8 mouse cellular contexts compared by ENCODE assay signal in genomic region chr2:172934420-172934788, GRCm38 (mm10). TPM values are rescaled to one million over a fixed set of nuclear protein-coding genes. Genes with fewer than 3 reads are reported as not detected.
A peak's percentile ranks its signal among the peaks of the same experiment; 100 is the strongest.
DNase-seq lines count a peak whose midpoint lies in the region; ATAC-seq and TF ChIP-seq lines count a peak whose summit lies in the region.

No protein-coding gene starts in this region.

- no peak for DNase-seq in heart, adult 2 months
- DNase-seq in neural tube, embryonic 11.5 days (ENCODE audit: low spot score) = peak; percentile 36
- no peak for DNase-seq in neural tube, embryonic 10.5 days (ENCODE audit: extremely low spot score, low spot score)
- DNase-seq in stomach, postnatal 0 days (ENCODE audit: low spot score) = no peak
- no peak for DNase-seq in cerebellum, postnatal 14 days
- DNase-seq in left cerebral cortex, adult 11 months (ENCODE audit: low spot score) = no peak

- no peak for ATAC-seq in heart, embryonic 11.5 days (replicated peaks; ENCODE audit: insufficient number of reproducible peaks, low FRiP score, low TSS enrichment)
- no peak for ATAC-seq in neural tube, embryonic 11.5 days (ENCODE audit: insufficient read depth, low FRiP score, low TSS enrichment)
- no peak for ATAC-seq in limb, embryonic 15.5 days (ENCODE audit: insufficient number of reproducible peaks, low FRiP score, low TSS enrichment, low read depth)
- no peak for ATAC-seq in stomach, postnatal 0 days (ENCODE audit: low FRiP score, low TSS enrichment)

- H3K9me3 ChIP-seq in heart, embryonic 11.5 days (replicated peaks; ENCODE audit: control insufficient read depth, low read length) = no peaks in the 10 kb centered on the region
- H3K9me3 ChIP-seq in neural tube, embryonic 11.5 days (ENCODE audit: control insufficient read depth, low read length) = no peaks in the 10 kb centered on the region
- no peaks in the 10 kb centered on the region for H3K9me3 ChIP-seq in limb, embryonic 15.5 days
- no peaks in the 10 kb centered on the region for H3K9me3 ChIP-seq in stomach, postnatal 0 days (ENCODE audit: control insufficient read depth, low read length)

- TF ChIP-seq CTCF in heart, adult 2 months (IDR thresholded peaks at IDR 0.05) = no peak
- no peak for TF ChIP-seq CTCF in stomach, postnatal 0 days (IDR thresholded peaks at IDR 0.05; ENCODE audit: low read depth)

- intact Hi-C loops in heart, adult 2 months (cut with DNase I) = no loop called here

- H3K4me2 ChIP-seq in heart, embryonic 11.5 days = peak overlapping the region; percentile 90
- H3K4me2 ChIP-seq in neural tube, embryonic 11.5 days (ENCODE audit: low read depth) = peak overlapping the region; percentile 41
- H3K4me2 ChIP-seq in limb, embryonic 15.5 days = peak overlapping the region; percentile 44
- H3K4me2 ChIP-seq in stomach, postnatal 0 days (replicated peaks; ENCODE audit: low read depth) = peak overlapping the region; percentile 41

- no peaks in the 10 kb centered on the region for H3K79me2 ChIP-seq in heart, adult 2 months (replicated peaks; ENCODE audit: control insufficient read depth, insufficient read depth, low read length)

- 8% methylated on average over 8 of the region's 8 CpGs for WGBS in heart, embryonic 11.5 days (ENCODE audit: insufficient replicate concordance)
- 23% methylated on average over 8 of the region's 8 CpGs for WGBS in heart, adult 2 months
- 4% methylated on average over 8 of the region's 8 CpGs for WGBS in neural tube, embryonic 11.5 days
- WGBS in limb, embryonic 15.5 days = 5% methylated on average over 8 of the region's 8 CpGs
- 15% methylated on average over 8 of the region's 8 CpGs for whole genome bisulfite sequencing in stomach, postnatal 0 days

- H3K27ac ChIP-seq in heart, embryonic 11.5 days (ENCODE audit: low read depth, low read length) = peak overlapping the region; percentile 90
- H3K27ac ChIP-seq in heart, adult 2 months = no peak overlapping the region
- H3K27ac ChIP-seq in neural tube, embryonic 11.5 days (ENCODE audit: low read depth, low read length) = peak overlapping the region; percentile 64
- peak overlapping the region; percentile 80 for H3K27ac ChIP-seq in limb, embryonic 15.5 days
- peak overlapping the region; percentile 40; the same call in 1 of the 2 replicates for H3K27ac ChIP-seq in stomach, postnatal 0 days (replicated peaks)

- no peak for TF ChIP-seq EP300 in heart, adult 2 months (IDR thresholded peaks at IDR 0.05; ENCODE audit: insufficient read depth, low read depth, low read length)
- TF ChIP-seq EP300 in stomach, postnatal 0 days (optimal IDR thresholded peaks at IDR 0.05) = no peak

- H3K27me3 ChIP-seq in heart, embryonic 11.5 days (ENCODE audit: control insufficient read depth, insufficient read depth, low read length) = peaks cover 34% of the 10 kb centered on the region
- peaks cover 5% of the 10 kb centered on the region for H3K27me3 ChIP-seq in heart, adult 2 months (ENCODE audit: control insufficient read depth, insufficient read depth, low read length)
- peaks cover 32% of the 10 kb centered on the region for H3K27me3 ChIP-seq in neural tube, embryonic 11.5 days (ENCODE audit: control insufficient read depth, insufficient read depth, low read length)
- peaks cover 11% of the 10 kb centered on the region for H3K27me3 ChIP-seq in limb, embryonic 15.5 days
- no peaks in the 10 kb centered on the region for H3K27me3 ChIP-seq in stomach, postnatal 0 days (ENCODE audit: control insufficient read depth, insufficient read depth, low read length)

- no peaks in the 10 kb centered on the region for H3K36me3 ChIP-seq in heart, embryonic 11.5 days (ENCODE audit: control insufficient read depth, insufficient read depth, low read length)
- H3K36me3 ChIP-seq in heart, adult 2 months (ENCODE audit: control insufficient read depth, insufficient read depth, low read length) = no peaks in the 10 kb centered on the region
- no peaks in the 10 kb centered on the region for H3K36me3 ChIP-seq in neural tube, embryonic 11.5 days (ENCODE audit: control insufficient read depth, insufficient read depth, low read length)
- H3K36me3 ChIP-seq in limb, embryonic 15.5 days = no peaks in the 10 kb centered on the region
- no peaks in the 10 kb centered on the region for H3K36me3 ChIP-seq in stomach, postnatal 0 days (ENCODE audit: control insufficient read depth, insufficient read depth, low read length)

- H3K4me3 ChIP-seq in heart, embryonic 11.5 days (ENCODE audit: low read depth, low read length) = peak overlapping the region; percentile 39
- no peak overlapping the region for H3K4me3 ChIP-seq in heart, adult 2 months
- H3K4me3 ChIP-seq in neural tube, embryonic 11.5 days (ENCODE audit: low read depth, low read length) = peak overlapping the region; percentile 8
- H3K4me3 ChIP-seq in limb, embryonic 15.5 days = peak overlapping the region; percentile 16
- no peak overlapping the region for H3K4me3 ChIP-seq in stomach, postnatal 0 days (ENCODE audit: low read depth, low read length)

- peak overlapping the region; percentile 76 for H3K9ac ChIP-seq in heart, embryonic 11.5 days (ENCODE audit: low read depth, low read length)
- no peak overlapping the region for H3K9ac ChIP-seq in heart, adult 2 months (ENCODE audit: low read depth, low read length)
- peak overlapping the region; percentile 42; the same call in 1 of the 2 replicates for H3K9ac ChIP-seq in neural tube, embryonic 11.5 days (ENCODE audit: low read length)
- no peak overlapping the region for H3K9ac ChIP-seq in limb, embryonic 15.5 days
- H3K9ac ChIP-seq in stomach, postnatal 0 days (ENCODE audit: low read length) = no peak overlapping the region

- no peak for TF ChIP-seq POLR2A in heart, adult 2 months (IDR thresholded peaks at IDR 0.05; ENCODE audit: insufficient read depth, low read depth, low read length)

- H3K4me1 ChIP-seq in heart, embryonic 11.5 days (ENCODE audit: control insufficient read depth, insufficient read depth, low read length) = peaks cover 59% of the 10 kb centered on the region
- H3K4me1 ChIP-seq in heart, adult 2 months (ENCODE audit: control insufficient read depth, insufficient read depth, low read length) = no peaks in the 10 kb centered on the region
- H3K4me1 ChIP-seq in neural tube, embryonic 11.5 days (ENCODE audit: control insufficient read depth, insufficient read depth, low read length) = peaks cover 57% of the 10 kb centered on the region
- H3K4me1 ChIP-seq in limb, embryonic 15.5 days = peaks cover 92% of the 10 kb centered on the region
- H3K4me1 ChIP-seq in stomach, postnatal 0 days (replicated peaks; ENCODE audit: control insufficient read depth, insufficient read depth) = peaks cover 7% of the 10 kb centered on the region

RNA-seq across cellular contexts. Expression of gene Bmp7, which starts 5.7 kb away (rescaled TPM):
- 66.2 and 81.8 TPM in 2 replicates for polyA plus RNA-seq in heart, embryonic 11.5 days (2014; fragmentation: Nextera tagmentation; extraction: Ambion mirVana)
- total RNA-seq in heart, adult 2 months (2021) = under 1 TPM; 0.86 to 0.94 TPM
- 1.4 and 2.1 TPM in 2 replicates for polyA plus RNA-seq in heart, adult 2 months (2012; rRNA removed)
- polyA plus RNA-seq in neural tube, embryonic 11.5 days (2014; fragmentation: Nextera tagmentation; extraction: Ambion mirVana) = 17.0 and 20.5 TPM in 2 replicates
- 25.5 and 27.5 TPM in 2 replicates for polyA plus RNA-seq in limb, embryonic 15.5 days (2015; fragmentation: Nextera tagmentation; extraction: Ambion mirVana)
- 8.2 and 8.9 TPM in 2 replicates for polyA plus RNA-seq in stomach, postnatal 0 days (2015; fragmentation: Nextera tagmentation; extraction: Ambion mirVana)

RNA-seq across cellular contexts. Expression of gene Spo11, which starts 43.1 kb away (rescaled TPM):
- polyA plus RNA-seq in heart, embryonic 11.5 days (2014; fragmentation: Nextera tagmentation; extraction: Ambion mirVana) = 0.17 and 0.19 TPM in 2 replicates
- total RNA-seq in heart, adult 2 months (2021) = not detected
- polyA plus RNA-seq in heart, adult 2 months (2012; rRNA removed) = 0.14 TPM in 1 of 2 replicates, not detected in the other
- polyA plus RNA-seq in neural tube, embryonic 11.5 days (2014; fragmentation: Nextera tagmentation; extraction: Ambion mirVana) = 0.42 and 1.1 TPM in 2 replicates
- polyA plus RNA-seq in limb, embryonic 15.5 days (2015; fragmentation: Nextera tagmentation; extraction: Ambion mirVana) = 3.4 and 3.8 TPM in 2 replicates
- polyA plus RNA-seq in stomach, postnatal 0 days (2015; fragmentation: Nextera tagmentation; extraction: Ambion mirVana) = 0.02 TPM in 2 replicates

Comparison
In these comparisons a context has a peak if more than half of its experiments do, and no peak if none do; other contexts are left out.
1. H3K4me3 ChIP-seq: peak in heart, embryonic 11.5 days (single experiment), neural tube, embryonic 11.5 days (single experiment) and limb, embryonic 15.5 days (single experiment); none in heart, adult 2 months (single experiment) and stomach, postnatal 0 days (single experiment).
2. H3K9ac ChIP-seq: peak in heart, embryonic 11.5 days (single experiment) and neural tube, embryonic 11.5 days (single experiment); none in heart, adult 2 months (single experiment), limb, embryonic 15.5 days (single experiment) and stomach, postnatal 0 days (single experiment).
3. Peak in every context shown above with its lines, with median percentiles within 50 percentile points of each other: H3K4me2 ChIP-seq.